Mouse (Mus musculus): ENCODE measurements around the gene Apoh.

The Apoh gene

GRCm38 (mm10) chr11:108333583-108334379 lies 9.4 kb upstream of the Apoh start:
- DNase-seq (ENCODE audit: low spot score): no peak

- no peak for DNase-seq (ENCODE audit: low spot score)
Measured at GRCm38 (mm10) chr11:108334658-108335057, 8.5 kb upstream of the Apoh start.

GRCm38 (mm10) chr11:108335536-108335935 lies 7.6 kb upstream of the Apoh start:
- no peak for DNase-seq (ENCODE audit: low spot score)

GRCm38 (mm10) chr11:108336445-108336844 lies 6.7 kb upstream of the Apoh start:
- no peak for DNase-seq (ENCODE audit: low spot score)

- no peak for DNase-seq (ENCODE audit: low spot score)
Measured at GRCm38 (mm10) chr11:108340293-108340692, 2.9 kb upstream of the Apoh start.

- DNase-seq (ENCODE audit: low spot score): no peak
Measured at GRCm38 (mm10) chr11:108341783-108342182, 1.4 kb upstream of the Apoh start.

GRCm38 (mm10) chr11:108343789-108344462 lies 772 bp downstream of the Apoh start, which contains the start of gene Prkca:
TSS of gene Prkca (minus strand) at chr11:108343928.
- DNase-seq (ENCODE audit: low spot score): peak; percentile 73

GRCm38 (mm10) chr11:108344759-108345158 lies 1.6 kb downstream of the Apoh start:
- no peak for DNase-seq (ENCODE audit: low spot score)

- DNase-seq (ENCODE audit: low spot score): no peak
Measured at GRCm38 (mm10) chr11:108345321-108345720, 2.2 kb downstream of the Apoh start.

- DNase-seq (ENCODE audit: low spot score): no peak
Measured at GRCm38 (mm10) chr11:108350799-108351198, 7.6 kb downstream of the Apoh start.

GRCm38 (mm10) chr11:108352842-108353388 lies 9.8 kb downstream of the Apoh start:
- no peak for DNase-seq (ENCODE audit: low spot score)

GRCm38 (mm10) chr11:108356020-108356419 lies 12.9 kb downstream of the Apoh start:
- DNase-seq (ENCODE audit: low spot score): no peak

GRCm38 (mm10) chr11:108358911-108359310 lies 15.8 kb downstream of the Apoh start:
- DNase-seq (ENCODE audit: low spot score): no peak

GRCm38 (mm10) chr11:108360983-108361382 lies 17.8 kb downstream of the Apoh start:
- no peak for DNase-seq (ENCODE audit: low spot score)

GRCm38 (mm10) chr11:108362965-108363364 lies 19.8 kb downstream of the Apoh start:
- no peak for DNase-seq (ENCODE audit: low spot score)

GRCm38 (mm10) chr11:108363991-108364390 lies 20.8 kb downstream of the Apoh start:
- no peak for DNase-seq (ENCODE audit: low spot score)

GRCm38 (mm10) chr11:108364945-108365589 lies 21.9 kb downstream of the Apoh start:
- DNase-seq (ENCODE audit: low spot score): no peak

- DNase-seq (ENCODE audit: low spot score): no peak
Measured at GRCm38 (mm10) chr11:108365600-108365999, 22.4 kb downstream of the Apoh start.

GRCm38 (mm10) chr11:108367046-108367445 lies 23.9 kb downstream of the Apoh start:
- no peak for DNase-seq (ENCODE audit: low spot score)

- no peak for DNase-seq (ENCODE audit: low spot score)
Measured at GRCm38 (mm10) chr11:108376815-108377214, 33.7 kb downstream of the Apoh start.

- DNase-seq (ENCODE audit: low spot score): peak; percentile 68
Measured at GRCm38 (mm10) chr11:108377680-108378362, 34.7 kb downstream of the Apoh start.

- DNase-seq (ENCODE audit: low spot score): no peak
Measured at GRCm38 (mm10) chr11:108378363-108378751, 35.2 kb downstream of the Apoh start.

Data from spleen, adult 12 weeks (tissue).